Mouse (Mus musculus): ENCODE data around the gene Arhgef2. TPM values are rescaled to one million over a fixed set of nuclear protein-coding genes. Genes with fewer than 3 reads are reported as not detected.

The Arhgef2 gene
- total RNA-seq, 1 experiment from 2014 or later = 164 TPM

GRCm38 (mm10) chr3:88630849-88631341, 25.1 kb downstream of the Arhgef2 start:
- no peak for ATAC-seq (ENCODE audit: extremely low read depth, insufficient number of reproducible peaks, low FRiP score, poor library complexity, severe bottlenecking)

GRCm38 (mm10) chr3:88631921-88632587, 26.3 kb downstream of the Arhgef2 start:
- ATAC-seq (ENCODE audit: extremely low read depth, insufficient number of reproducible peaks, low FRiP score, poor library complexity, severe bottlenecking) = peak; percentile 36; the same call in 1 of the 2 replicates

GRCm38 (mm10) chr3:88633056-88633455, 27.3 kb downstream of the Arhgef2 start:
- ATAC-seq (ENCODE audit: extremely low read depth, insufficient number of reproducible peaks, low FRiP score, poor library complexity, severe bottlenecking) = no peak

- no peak for ATAC-seq (ENCODE audit: extremely low read depth, insufficient number of reproducible peaks, low FRiP score, poor library complexity, severe bottlenecking)
These were observed 29.9 kb downstream of the Arhgef2 start for GRCm38 (mm10) chr3:88635506-88636275.

- ATAC-seq (ENCODE audit: extremely low read depth, insufficient number of reproducible peaks, low FRiP score, poor library complexity, severe bottlenecking) = no peak
These were observed 30.8 kb downstream of the Arhgef2 start for GRCm38 (mm10) chr3:88636555-88636986.

- ATAC-seq (ENCODE audit: extremely low read depth, insufficient number of reproducible peaks, low FRiP score, poor library complexity, severe bottlenecking) = no peak
These were observed 31.4 kb downstream of the Arhgef2 start for GRCm38 (mm10) chr3:88637134-88637533.

GRCm38 (mm10) chr3:88639239-88639638, 33.5 kb downstream of the Arhgef2 start:
- ATAC-seq (ENCODE audit: extremely low read depth, insufficient number of reproducible peaks, low FRiP score, poor library complexity, severe bottlenecking) = no peak

- ATAC-seq (ENCODE audit: extremely low read depth, insufficient number of reproducible peaks, low FRiP score, poor library complexity, severe bottlenecking) = peak; percentile 82
These were observed 34.9 kb downstream of the Arhgef2 start for GRCm38 (mm10) chr3:88640676-88641075.

GRCm38 (mm10) chr3:88643078-88643477, 37.3 kb downstream of the Arhgef2 start:
- no peak for ATAC-seq (ENCODE audit: extremely low read depth, insufficient number of reproducible peaks, low FRiP score, poor library complexity, severe bottlenecking)

GRCm38 (mm10) chr3:88645937-88646336, 40.2 kb downstream of the Arhgef2 start:
- ATAC-seq (ENCODE audit: extremely low read depth, insufficient number of reproducible peaks, low FRiP score, poor library complexity, severe bottlenecking) = no peak

- ATAC-seq (ENCODE audit: extremely low read depth, insufficient number of reproducible peaks, low FRiP score, poor library complexity, severe bottlenecking) = no peak
These were observed 40.7 kb downstream of the Arhgef2 start for GRCm38 (mm10) chr3:88646426-88646995.

- ATAC-seq (ENCODE audit: extremely low read depth, insufficient number of reproducible peaks, low FRiP score, poor library complexity, severe bottlenecking) = no peak
These were observed 41.3 kb downstream of the Arhgef2 start for GRCm38 (mm10) chr3:88647076-88647475.

GRCm38 (mm10) chr3:88647779-88648413, 42.1 kb downstream of the Arhgef2 start:
- peak; percentile 56 for ATAC-seq (ENCODE audit: extremely low read depth, insufficient number of reproducible peaks, low FRiP score, poor library complexity, severe bottlenecking)

- ATAC-seq (ENCODE audit: extremely low read depth, insufficient number of reproducible peaks, low FRiP score, poor library complexity, severe bottlenecking) = no peak
These were observed 42.8 kb downstream of the Arhgef2 start for GRCm38 (mm10) chr3:88648452-88649168.

- no peak for ATAC-seq (ENCODE audit: extremely low read depth, insufficient number of reproducible peaks, low FRiP score, poor library complexity, severe bottlenecking)
These were observed 43.4 kb downstream of the Arhgef2 start for GRCm38 (mm10) chr3:88649186-88649585.

- ATAC-seq (ENCODE audit: extremely low read depth, insufficient number of reproducible peaks, low FRiP score, poor library complexity, severe bottlenecking) = no peak
These were observed 44.2 kb downstream of the Arhgef2 start for GRCm38 (mm10) chr3:88649967-88650366.

- no peak for ATAC-seq (ENCODE audit: extremely low read depth, insufficient number of reproducible peaks, low FRiP score, poor library complexity, severe bottlenecking)
These were observed 45.1 kb downstream of the Arhgef2 start for GRCm38 (mm10) chr3:88650713-88651504.

Data from neutrophil, adult 5-6 weeks (primary cell).